Mouse (Mus musculus) lung, postnatal 10 days (tissue): ENCODE measurements around the gene Dgkh.
A peak's percentile ranks its signal among the peaks of the same experiment; 100 is the strongest.

Source experiments
- DNase-seq: peaks from one replicate; pipeline ENCODE4 v3.0.0; 2021

Dgkh gene

GRCm38 (mm10) chr14:78716035-78716434, 16.5 kb downstream of the Dgkh start:
- no peak for DNase-seq

GRCm38 (mm10) chr14:78712565-78713148, 19.9 kb downstream of the Dgkh start:
- peak; percentile 35 for DNase-seq

- DNase-seq, result no peak
These were observed 21.9 kb downstream of the Dgkh start for GRCm38 (mm10) chr14:78710647-78711046.

GRCm38 (mm10) chr14:78705616-78706015, 27.0 kb downstream of the Dgkh start:
- DNase-seq, result no peak

GRCm38 (mm10) chr14:78703989-78704388, 28.6 kb downstream of the Dgkh start:
- no peak for DNase-seq

- DNase-seq, result no peak
These were observed 29.2 kb downstream of the Dgkh start for GRCm38 (mm10) chr14:78703361-78703760.

- no peak for DNase-seq
These were observed 30.5 kb downstream of the Dgkh start for GRCm38 (mm10) chr14:78702048-78702447.

- DNase-seq, result no peak
These were observed 31.1 kb downstream of the Dgkh start for GRCm38 (mm10) chr14:78701501-78701900.

- no peak for DNase-seq
These were observed 31.5 kb downstream of the Dgkh start for GRCm38 (mm10) chr14:78701087-78701486.

- no peak for DNase-seq
These were observed 32.9 kb downstream of the Dgkh start for GRCm38 (mm10) chr14:78699634-78700033.

- no peak for DNase-seq
These were observed 33.4 kb downstream of the Dgkh start for GRCm38 (mm10) chr14:78699196-78699595.

- DNase-seq, result no peak
These were observed 38.5 kb downstream of the Dgkh start for GRCm38 (mm10) chr14:78694121-78694520.

- no peak for DNase-seq
These were observed 40.0 kb downstream of the Dgkh start for GRCm38 (mm10) chr14:78692602-78693001.

GRCm38 (mm10) chr14:78691926-78692487, 40.6 kb downstream of the Dgkh start:
- peak; percentile 38 for DNase-seq

- peak; percentile 29 for DNase-seq
These were observed 41.7 kb downstream of the Dgkh start for GRCm38 (mm10) chr14:78690883-78691282.

- DNase-seq, result no peak
These were observed 42.2 kb downstream of the Dgkh start for GRCm38 (mm10) chr14:78690387-78690786.

GRCm38 (mm10) chr14:78689950-78690349, 42.6 kb downstream of the Dgkh start:
- no peak for DNase-seq

GRCm38 (mm10) chr14:78687716-78688115, 44.9 kb downstream of the Dgkh start:
- peak; percentile 75 for DNase-seq

GRCm38 (mm10) chr14:78686701-78687100, 45.9 kb downstream of the Dgkh start:
- no peak for DNase-seq

- DNase-seq, result peak; percentile 37
These were observed 48.4 kb downstream of the Dgkh start for GRCm38 (mm10) chr14:78684171-78684570.

- DNase-seq, result peak; percentile 38
These were observed 53.6 kb downstream of the Dgkh start for GRCm38 (mm10) chr14:78678981-78679380.

GRCm38 (mm10) chr14:78677852-78678588, 54.6 kb downstream of the Dgkh start:
- DNase-seq, result peak; percentile 28

GRCm38 (mm10) chr14:78676457-78676856, 56.1 kb downstream of the Dgkh start:
- no peak for DNase-seq

GRCm38 (mm10) chr14:78674606-78675005, 58.0 kb downstream of the Dgkh start:
- peak; percentile 53 for DNase-seq
